Mouse (Mus musculus): ENCODE results near the gene Skor1. TPM values are rescaled to one million over a fixed set of nuclear protein-coding genes. Genes with fewer than 3 reads are reported as not detected.

The Skor1 gene
- polyA plus RNA-seq, 1 experiment from 2014 or later = 0.12 TPM

DNA sequence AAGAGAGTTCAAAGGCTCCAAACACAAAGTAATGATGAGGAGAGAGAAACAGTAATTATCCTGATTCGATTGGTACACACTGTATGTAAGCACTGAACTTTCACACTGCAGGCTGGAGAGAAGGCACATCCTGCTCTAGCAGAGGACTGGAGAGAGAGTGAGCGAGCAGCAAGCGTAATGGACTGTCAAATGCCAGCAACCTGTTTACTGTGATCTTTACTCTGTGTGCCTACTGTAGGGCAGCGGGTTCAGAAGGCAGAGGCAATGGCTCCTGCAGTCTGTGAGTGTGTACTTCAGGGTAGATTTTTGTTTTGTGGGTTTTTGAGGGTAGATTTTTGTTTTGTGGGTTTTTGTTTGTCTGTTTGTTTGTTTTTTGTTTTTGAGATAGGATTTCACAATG, 49.9 kb downstream of the Skor1 start:
- no peak for ATAC-seq (ENCODE audit: insufficient number of reproducible peaks, low FRiP score, low TSS enrichment, low read depth)
- H3K27ac ChIP-seq (replicated peaks; ENCODE audit: low read depth, low read length) = no peak overlapping the region

DNA sequence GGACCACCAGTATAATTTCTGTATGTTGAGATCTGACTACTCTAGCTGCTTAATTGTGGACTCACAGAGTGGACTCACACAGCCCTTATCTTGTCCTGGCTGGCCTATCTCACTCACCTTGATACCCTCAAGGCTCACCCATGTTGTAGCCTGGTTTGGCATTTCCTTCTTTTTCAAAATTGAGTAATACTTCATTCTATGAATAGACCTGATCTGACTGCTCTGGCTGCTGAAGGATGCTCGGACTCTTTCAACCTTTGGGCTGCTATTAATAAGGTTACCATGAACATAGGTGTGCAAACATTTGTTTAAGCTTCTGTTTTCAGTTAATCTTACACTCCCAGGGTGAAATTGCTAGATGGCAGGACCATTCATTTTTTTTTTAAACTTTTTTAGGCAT, 51.6 kb downstream of the Skor1 start:
- peaks cover 8% of the 10 kb centered on the region; the same call in 1 of the 2 replicates for H3K4me1 ChIP-seq (ENCODE audit: control insufficient read depth, insufficient read depth, low read length)
- 94% methylated on average over 1 of the region's 1 CpGs for WGBS
- no peaks in the 10 kb centered on the region for H3K27me3 ChIP-seq (ENCODE audit: control insufficient read depth, insufficient read depth, low read length)
- H3K27ac ChIP-seq (replicated peaks; ENCODE audit: low read depth, low read length) = no peak overlapping the region
- ATAC-seq (ENCODE audit: insufficient number of reproducible peaks, low FRiP score, low TSS enrichment, low read depth) = no peak
- H3K4me3 ChIP-seq (ENCODE audit: low read depth, low read length) = no peak overlapping the region
- DNase-seq (ENCODE audit: low spot score) = no peak
- H3K4me2 ChIP-seq (ENCODE audit: low read depth, severe bottlenecking) = no peak overlapping the region
- no peaks in the 10 kb centered on the region for H3K36me3 ChIP-seq (ENCODE audit: control insufficient read depth, insufficient read depth, low read length)
- H3K9me3 ChIP-seq (ENCODE audit: control insufficient read depth, low read length) = no peaks in the 10 kb centered on the region
- no peak overlapping the region for H3K9ac ChIP-seq (ENCODE audit: low read length)

More for the DNA sequence above, 49.9 kb downstream of the Skor1 start:
- Histone ChIP-seq H3K4me1 (ENCODE audit: control insufficient read depth, insufficient read depth, low read length) (0 out of 2 replicates have a peak, but pooled peaks cover 3% of the 10 kb centered on the region), H3K9ac (ENCODE audit: low read length) (no peak overlapping the region), H3K4me3 (ENCODE audit: low read depth, low read length) (no peak overlapping the region), H3K36me3 (ENCODE audit: control insufficient read depth, insufficient read depth, low read length) (no peaks in the 10 kb centered on the region), H3K9me3 (ENCODE audit: control insufficient read depth, low read length) (no peaks in the 10 kb centered on the region), H3K27me3 (ENCODE audit: control insufficient read depth, insufficient read depth, low read length) (no peaks in the 10 kb centered on the region), H3K4me2 (ENCODE audit: low read depth, severe bottlenecking) (no peak overlapping the region)
- no peak for DNase-seq (ENCODE audit: low spot score)
- 76% methylated on average over 4 of the region's 4 CpGs for WGBS

DNA sequence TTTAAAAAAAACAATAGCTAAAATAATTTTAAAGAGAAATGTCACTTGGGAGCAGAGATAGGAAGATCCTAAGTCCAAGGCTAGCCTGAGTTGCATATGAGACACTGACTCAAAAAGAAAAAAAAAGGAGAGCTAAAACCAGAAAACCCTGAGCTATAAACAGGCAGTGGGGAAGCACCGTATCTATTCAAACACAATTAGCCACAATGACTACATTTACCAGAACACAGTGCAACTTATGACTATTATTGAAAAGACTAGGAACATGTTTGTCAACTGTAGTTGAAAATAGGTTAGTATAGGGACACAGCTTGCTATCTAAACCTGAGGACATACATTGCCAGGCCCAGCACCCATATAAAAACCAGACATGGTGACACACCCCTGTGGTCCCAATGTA, 54.7 kb downstream of the Skor1 start:
- WGBS = 93% methylated on average over 1 of the region's 1 CpGs
- Histone ChIP-seq H3K4me2 (ENCODE audit: low read depth, severe bottlenecking) (no peak overlapping the region), H3K36me3 (ENCODE audit: control insufficient read depth, insufficient read depth, low read length) (no peaks in the 10 kb centered on the region), H3K4me3 (ENCODE audit: low read depth, low read length) (no peak overlapping the region), H3K9me3 (ENCODE audit: control insufficient read depth, low read length) (no peaks in the 10 kb centered on the region), H3K27me3 (ENCODE audit: control insufficient read depth, insufficient read depth, low read length) (no peaks in the 10 kb centered on the region), H3K27ac (replicated peaks; ENCODE audit: low read depth, low read length) (no peak overlapping the region), H3K4me1 (ENCODE audit: control insufficient read depth, insufficient read depth, low read length) (peaks cover 14% of the 10 kb centered on the region), H3K9ac (ENCODE audit: low read length) (no peak overlapping the region)
- DNase-seq (ENCODE audit: low spot score) (no peak), ATAC-seq (ENCODE audit: insufficient number of reproducible peaks, low FRiP score, low TSS enrichment, low read depth) (no peak)

DNA sequence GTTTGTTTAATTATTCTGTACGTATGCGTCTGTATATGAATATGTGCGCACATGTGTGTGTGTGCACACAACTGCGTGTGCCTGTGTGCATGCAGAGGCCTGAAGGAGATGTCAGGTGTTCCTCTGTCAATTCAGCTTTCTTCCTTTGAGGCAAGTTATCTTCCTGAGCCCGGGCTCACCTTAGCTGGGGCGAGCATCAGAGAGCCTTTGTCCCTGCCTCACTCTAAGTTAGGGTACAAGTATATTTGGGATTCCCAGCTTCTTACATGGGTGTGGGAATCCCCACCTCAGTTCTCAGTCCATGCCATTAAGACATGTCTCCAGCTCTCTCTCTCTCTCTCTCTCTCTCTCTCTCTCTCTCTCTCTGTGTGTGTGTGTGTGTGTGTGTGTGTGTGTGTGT, 56.2 kb downstream of the Skor1 start:
- 11% methylated on average over 6 of the region's 6 CpGs for WGBS
- no peak for ATAC-seq (ENCODE audit: insufficient number of reproducible peaks, low FRiP score, low TSS enrichment, low read depth)
- H3K4me3 ChIP-seq (ENCODE audit: low read depth, low read length) = peak overlapping the region; percentile 26; the same call in 1 of the 2 replicates
- DNase-seq (ENCODE audit: low spot score) = no peak
- H3K27me3 ChIP-seq (ENCODE audit: control insufficient read depth, insufficient read depth, low read length) = no peaks in the 10 kb centered on the region
- no peaks in the 10 kb centered on the region for H3K36me3 ChIP-seq (ENCODE audit: control insufficient read depth, insufficient read depth, low read length)
- H3K27ac ChIP-seq (replicated peaks; ENCODE audit: low read depth, low read length) = peak overlapping the region; percentile 89
- no peak overlapping the region for H3K9ac ChIP-seq (ENCODE audit: low read length)
- peaks cover 14% of the 10 kb centered on the region for H3K4me1 ChIP-seq (ENCODE audit: control insufficient read depth, insufficient read depth, low read length)
- peak overlapping the region; percentile 59 for H3K4me2 ChIP-seq (ENCODE audit: low read depth, severe bottlenecking)
- no peaks in the 10 kb centered on the region for H3K9me3 ChIP-seq (ENCODE audit: control insufficient read depth, low read length)

DNA sequence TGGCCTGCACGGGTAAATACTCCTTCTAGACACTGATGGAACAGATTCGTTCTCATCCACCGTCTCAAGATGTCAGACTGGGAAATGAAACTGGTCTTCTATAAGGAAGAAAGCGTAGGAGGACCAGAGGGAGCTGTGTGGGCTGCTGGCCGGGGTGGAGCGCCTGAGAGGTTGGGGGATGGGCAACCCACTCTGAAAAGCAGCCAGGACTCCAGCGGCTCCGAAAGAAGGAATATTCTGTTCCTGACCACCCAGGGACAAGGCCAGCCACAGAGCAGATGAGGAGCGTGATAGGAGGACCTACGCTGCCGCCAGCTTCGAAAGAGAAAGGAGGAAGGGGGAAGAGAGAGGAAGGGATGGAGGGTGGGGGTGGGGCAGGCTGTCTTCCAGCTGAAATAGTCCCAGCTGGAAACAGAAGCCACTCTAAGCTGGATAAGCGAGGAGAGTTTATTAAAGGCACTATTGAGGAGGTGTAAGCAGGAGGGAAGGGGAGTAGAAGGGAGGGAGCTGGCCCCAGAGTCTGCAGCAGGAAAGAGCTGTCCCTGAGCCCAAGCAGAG, 56.7 kb downstream of the Skor1 start:
- no peaks in the 10 kb centered on the region for H3K27me3 ChIP-seq (ENCODE audit: control insufficient read depth, insufficient read depth, low read length)
- peak; percentile 82 for DNase-seq (ENCODE audit: low spot score)
- H3K9ac ChIP-seq (ENCODE audit: low read length) = 0 out of 2 replicates have a peak overlapping the region, but pooled peaks have one; percentile 2
- H3K9me3 ChIP-seq (ENCODE audit: control insufficient read depth, low read length) = no peaks in the 10 kb centered on the region
- peak overlapping the region; percentile 89 for H3K27ac ChIP-seq (replicated peaks; ENCODE audit: low read depth, low read length)
- H3K4me1 ChIP-seq (ENCODE audit: control insufficient read depth, insufficient read depth, low read length) = peaks cover 14% of the 10 kb centered on the region
- 2% methylated on average over 13 of the region's 13 CpGs for WGBS
- peak overlapping the region; percentile 26; the same call in 1 of the 2 replicates for H3K4me3 ChIP-seq (ENCODE audit: low read depth, low read length)
- ATAC-seq (ENCODE audit: insufficient number of reproducible peaks, low FRiP score, low TSS enrichment, low read depth) = peak; percentile 78
- H3K4me2 ChIP-seq (ENCODE audit: low read depth, severe bottlenecking) = peak overlapping the region; percentile 59
- H3K36me3 ChIP-seq (ENCODE audit: control insufficient read depth, insufficient read depth, low read length) = no peaks in the 10 kb centered on the region

DNA sequence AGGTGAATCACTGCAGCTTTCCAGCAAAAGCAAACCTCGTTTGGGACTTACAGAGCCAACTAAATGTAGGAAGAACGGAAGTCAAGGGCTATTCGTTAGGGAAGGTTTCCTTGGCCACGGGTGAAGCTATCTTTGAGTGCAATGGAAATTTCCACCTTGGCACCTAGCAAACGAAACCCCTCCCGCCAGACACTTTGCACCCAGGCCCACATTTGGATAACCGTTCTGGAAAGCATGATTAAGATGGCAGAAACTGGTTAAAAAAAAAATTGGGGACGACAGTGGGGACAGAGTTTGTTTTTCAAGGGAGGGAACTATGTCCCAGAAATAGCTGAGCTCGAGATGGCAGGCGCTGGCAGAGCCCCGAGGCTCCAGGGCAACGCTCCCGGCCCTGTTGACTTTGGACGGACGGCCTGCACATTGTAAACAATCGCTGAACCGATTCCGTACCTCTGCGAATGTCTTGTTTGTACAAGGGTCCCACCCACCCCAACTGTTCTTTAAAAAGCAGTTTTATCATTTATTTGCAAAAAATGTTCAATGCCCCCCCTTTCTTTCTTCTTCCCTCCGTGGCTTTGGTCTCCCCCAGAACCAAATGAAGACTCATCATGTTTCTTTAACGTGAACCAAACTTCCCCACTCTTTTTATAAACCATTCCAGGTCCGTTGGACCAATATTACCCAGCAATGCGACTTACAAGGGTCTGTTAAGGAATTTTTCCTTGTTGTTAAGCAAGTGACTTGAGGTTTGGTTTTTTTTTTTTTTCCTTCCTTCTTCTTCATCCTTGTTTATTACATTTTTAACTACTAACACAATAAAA, 57.5 kb downstream of the Skor1 start:
- no peaks in the 10 kb centered on the region for H3K9me3 ChIP-seq (ENCODE audit: control insufficient read depth, low read length)
- DNase-seq (ENCODE audit: low spot score) (peak; percentile 36), ATAC-seq (ENCODE audit: insufficient number of reproducible peaks, low FRiP score, low TSS enrichment, low read depth) (no peak)
- H3K27ac ChIP-seq (replicated peaks; ENCODE audit: low read depth, low read length) = peak overlapping the region; percentile 89
- no peak overlapping the region for H3K9ac ChIP-seq (ENCODE audit: low read length)
- no peak overlapping the region for H3K4me3 ChIP-seq (ENCODE audit: low read depth, low read length)
- 19% methylated on average over 23 of the region's 23 CpGs for WGBS
- H3K4me1 ChIP-seq (ENCODE audit: control insufficient read depth, insufficient read depth, low read length) = peaks cover 14% of the 10 kb centered on the region
- no peaks in the 10 kb centered on the region for H3K27me3 ChIP-seq (ENCODE audit: control insufficient read depth, insufficient read depth, low read length)
- peak overlapping the region; percentile 59 for H3K4me2 ChIP-seq (ENCODE audit: low read depth, severe bottlenecking)
- H3K36me3 ChIP-seq (ENCODE audit: control insufficient read depth, insufficient read depth, low read length) = no peaks in the 10 kb centered on the region

DNA sequence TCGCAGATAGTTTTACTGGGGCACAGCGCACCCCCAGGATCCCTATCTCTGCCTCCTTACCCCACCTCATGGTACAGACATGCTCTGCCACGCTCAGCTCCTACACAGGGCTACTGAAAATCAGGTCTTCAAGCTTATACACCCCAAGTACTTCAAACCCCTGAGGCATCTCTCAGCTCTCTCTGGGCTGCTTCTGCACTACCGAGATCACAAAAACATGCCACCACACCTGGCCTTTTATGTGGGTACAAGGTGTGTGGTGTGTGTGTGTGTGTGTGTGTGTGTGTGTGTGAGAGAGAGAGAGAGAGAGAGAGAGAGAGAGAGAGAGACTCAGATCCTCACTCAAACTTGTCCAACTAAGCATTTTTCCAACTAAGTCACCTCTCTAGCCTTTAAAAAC, 59.6 kb downstream of the Skor1 start:
- H3K27me3 ChIP-seq (ENCODE audit: control insufficient read depth, insufficient read depth, low read length) = no peaks in the 10 kb centered on the region

More for the DNA sequence above, 59.6 kb downstream of the Skor1 start:
- Histone ChIP-seq H3K4me2 (ENCODE audit: low read depth, severe bottlenecking) (no peak overlapping the region), H3K4me3 (ENCODE audit: low read depth, low read length) (no peak overlapping the region), H3K9ac (ENCODE audit: low read length) (no peak overlapping the region), H3K9me3 (ENCODE audit: control insufficient read depth, low read length) (no peaks in the 10 kb centered on the region), H3K4me1 (ENCODE audit: control insufficient read depth, insufficient read depth, low read length) (peaks cover 11% of the 10 kb centered on the region), H3K36me3 (ENCODE audit: control insufficient read depth, insufficient read depth, low read length) (no peaks in the 10 kb centered on the region), H3K27ac (replicated peaks; ENCODE audit: low read depth, low read length) (no peak overlapping the region)
- WGBS = 88% methylated on average over 4 of the region's 4 CpGs
- DNase-seq (ENCODE audit: low spot score) (no peak), ATAC-seq (ENCODE audit: insufficient number of reproducible peaks, low FRiP score, low TSS enrichment, low read depth) (no peak)

All from limb, embryonic 11.5 days (tissue).